Mouse (Mus musculus) thymus, adult 2 months (tissue): Measurements from ENCODE around the gene Lrrtm3. TPM values are rescaled to one million over a fixed set of nuclear protein-coding genes. Genes with fewer than 3 reads are reported as not detected.

Source experiments
- DNase-seq: peaks from one replicate; pipeline ENCODE4 v3.0.0; 2021
- H3K27ac ChIP-seq: fragments of 200-500 bp; 2 replicates; pipeline ENCODE4 v1.5.1; 2012; ENCODE audit warnings: low read length, control low read depth; ENCODE audit not compliant: control insufficient read depth, insufficient read depth
- H3K27me3 ChIP-seq: fragments of 200-500 bp; 2 replicates; pipeline ENCODE4 v1.6.1; 2012; ENCODE audit warnings: mild to moderate bottlenecking, low read length, moderate library complexity, mixed read lengths; ENCODE audit not compliant: control insufficient read depth, insufficient read depth
- H3K36me3 ChIP-seq: fragments of 200-500 bp; 2 replicates; pipeline ENCODE4 v1.6.1; 2012; ENCODE audit warnings: mild to moderate bottlenecking, low read length, moderate library complexity; ENCODE audit not compliant: control insufficient read depth, insufficient read depth
- H3K4me1 ChIP-seq: fragments of 200-500 bp; replicated peaks from 2 replicates; pipeline ENCODE4 v1.6.1; 2012; ENCODE audit warnings: low read length; ENCODE audit not compliant: control insufficient read depth, insufficient read depth
- H3K4me3 ChIP-seq: fragments of 200-500 bp; 2 replicates; pipeline ENCODE4 v1.5.1; 2012; ENCODE audit warnings: mild to moderate bottlenecking, low read length, control low read depth, moderate library complexity; ENCODE audit not compliant: control insufficient read depth, insufficient read depth
- CTCF ChIP-seq: fragments of 200-500 bp; IDR thresholded peaks from 2 replicates; pipeline ENCODE4 v1.5.1; 2012; ENCODE audit warnings: mild to moderate bottlenecking, control low read depth, low read length, moderate library complexity, borderline replicate concordance; ENCODE audit not compliant: control insufficient read depth, poor library complexity, insufficient read depth; ENCODE audit errors: extremely low read depth
- POLR2A ChIP-seq: fragments of 200-500 bp; IDR thresholded peaks from 2 replicates; pipeline ENCODE4 v1.6.1; 2012; ENCODE audit warnings: mild to moderate bottlenecking, low read length, control low read depth, moderate library complexity; ENCODE audit not compliant: control insufficient read depth, poor library complexity, insufficient read depth; ENCODE audit errors: extremely low read depth
- WGBS: fragments of 180-500 bp; shearing (Covaris S2); methylation state at CpG from one replicate; pipeline ENCODE4 v1.1.7; 2018; 5-methylcytosine and 5-hydroxymethylcytosine counted together
- polyA plus RNA-seq: library from polyadenylated mRNA; depleted of rRNA; stranded (reverse); fragments of >200 nt; gene quantifications from 2 replicates; pipeline ENCODE4 v1.2.3, GENCODE M21; 2012

Lrrtm3 gene
- polyA plus RNA-seq, 1 experiment, result not detected

- H3K36me3 ChIP-seq, result no peaks in the 10 kb centered on the region
- H3K27me3 ChIP-seq, result no peaks in the 10 kb centered on the region
- no peak for TF ChIP-seq CTCF
- H3K27ac ChIP-seq, result no peak overlapping the region
- no peak for DNase-seq
- H3K4me3 ChIP-seq, result no peak overlapping the region
- whole genome bisulfite sequencing, result 95% methylated on average over 7 of the region's 7 CpGs
- H3K4me1 ChIP-seq, result no peaks in the 10 kb centered on the region
Measured at GRCm38 (mm10) chr10:64041218-64041617, 48.9 kb downstream of the Lrrtm3 start.

GRCm38 (mm10) chr10:64039760-64040535 is 50.1 kb downstream of the Lrrtm3 start:
- no peak for DNase-seq
- no peak overlapping the region for H3K27ac ChIP-seq
- no peaks in the 10 kb centered on the region for H3K4me1 ChIP-seq
- no peaks in the 10 kb centered on the region for H3K27me3 ChIP-seq
- TF ChIP-seq POLR2A (no peak), CTCF (no peak)
- H3K36me3 ChIP-seq, result no peaks in the 10 kb centered on the region
- 94% methylated on average over 17 of the region's 17 CpGs for WGBS
- no peak overlapping the region for H3K4me3 ChIP-seq

- Histone ChIP-seq H3K36me3 (no peaks in the 10 kb centered on the region), H3K27me3 (no peaks in the 10 kb centered on the region), H3K4me3 (no peak overlapping the region), H3K4me1 (no peaks in the 10 kb centered on the region), H3K27ac (no peak overlapping the region)
- no peak for DNase-seq
- TF ChIP-seq POLR2A, result no peak
- no peak for TF ChIP-seq CTCF
Measured at GRCm38 (mm10) chr10:64030901-64031300, 59.2 kb downstream of the Lrrtm3 start.

GRCm38 (mm10) chr10:64023340-64023739 is 66.7 kb downstream of the Lrrtm3 start:
- no peak overlapping the region for H3K4me3 ChIP-seq
- DNase-seq, result no peak
- no peaks in the 10 kb centered on the region for H3K4me1 ChIP-seq
- H3K27ac ChIP-seq, result no peak overlapping the region
- H3K36me3 ChIP-seq, result no peaks in the 10 kb centered on the region
- WGBS, result 78% methylated on average over 6 of the region's 6 CpGs
- TF ChIP-seq CTCF, result no peak
- TF ChIP-seq POLR2A, result no peak
- H3K27me3 ChIP-seq, result no peaks in the 10 kb centered on the region

GRCm38 (mm10) chr10:64020347-64020746 is 69.7 kb downstream of the Lrrtm3 start:
- no peak overlapping the region for H3K4me3 ChIP-seq
- TF ChIP-seq CTCF (no peak), POLR2A (no peak)
- H3K36me3 ChIP-seq, result no peaks in the 10 kb centered on the region
- no peaks in the 10 kb centered on the region for H3K27me3 ChIP-seq
- 100% methylated on average over 1 of the region's 1 CpGs for WGBS
- no peaks in the 10 kb centered on the region for H3K4me1 ChIP-seq
- no peak for DNase-seq
- H3K27ac ChIP-seq, result no peak overlapping the region

GRCm38 (mm10) chr10:64001996-64002395 is 88.1 kb downstream of the Lrrtm3 start:
- 78% methylated on average over 9 of the region's 9 CpGs for WGBS
- TF ChIP-seq POLR2A (no peak), CTCF (no peak)

GRCm38 (mm10) chr10:64001531-64001930 is 88.5 kb downstream of the Lrrtm3 start:
- H3K36me3 ChIP-seq, result no peaks in the 10 kb centered on the region
- 81% methylated on average over 6 of the region's 6 CpGs for WGBS
- TF ChIP-seq CTCF (no peak), POLR2A (no peak)
- no peak overlapping the region for H3K27ac ChIP-seq
- no peaks in the 10 kb centered on the region for H3K4me1 ChIP-seq
- DNase-seq, result no peak
- H3K4me3 ChIP-seq, result no peak overlapping the region
- no peaks in the 10 kb centered on the region for H3K27me3 ChIP-seq

More at GRCm38 (mm10) chr10:64001996-64002395, 88.1 kb downstream of the Lrrtm3 start:
- no peak for DNase-seq
- no peaks in the 10 kb centered on the region for H3K4me1 ChIP-seq
- H3K4me3 ChIP-seq, result no peak overlapping the region
- H3K27me3 ChIP-seq, result no peaks in the 10 kb centered on the region
- H3K27ac ChIP-seq, result no peak overlapping the region
- H3K36me3 ChIP-seq, result no peaks in the 10 kb centered on the region
